Comparison of ENCODE assay signal across 13 mouse cellular contexts in the genomic region with DNA sequence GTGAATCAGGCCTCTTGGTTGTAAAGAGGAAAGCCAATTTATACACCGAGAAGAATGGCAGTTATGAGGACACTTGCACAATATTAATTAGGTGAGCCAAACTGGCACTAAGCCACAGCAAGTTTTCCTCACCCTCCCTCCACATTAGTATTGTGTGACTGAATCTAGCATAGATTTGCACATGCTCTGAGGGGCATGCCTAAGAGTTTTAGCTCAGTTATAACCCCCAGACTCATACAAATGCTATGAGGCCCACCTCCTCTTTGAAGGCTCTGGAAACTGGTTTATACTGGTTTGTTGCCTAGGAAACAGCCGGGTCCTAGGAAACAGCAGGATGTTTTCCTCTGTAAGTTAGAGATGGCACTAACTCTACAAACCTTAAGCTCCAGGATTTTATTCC.
DNase-seq lines count a peak whose midpoint lies in the region; ATAC-seq and TF ChIP-seq lines count a peak whose summit lies in the region.
"Had no signal": no experiment of that assay in that cellular context is flagged by ENCODE, and none has a peak within 500 bp of the region (broad histone marks: within the 10 kb centered on the region; RNA-seq: fewer than 3 reads in every experiment).

No protein-coding gene starts in this region.

- TF ChIP-seq POLR2A in thymus, adult 2 months (IDR thresholded peaks at IDR 0.05; ENCODE audit: control insufficient read depth, extremely low read depth, insufficient read depth, low read length, poor library complexity): no peak

- no peak overlapping the region for H3K4me3 ChIP-seq in heart, embryonic 12.5 days
- no peak overlapping the region for H3K4me3 ChIP-seq in forebrain, embryonic 12.5 days (replicated peaks)
- H3K4me3 ChIP-seq in lung, postnatal 0 days (ENCODE audit: low read depth, low read length): no peak overlapping the region
- no peak overlapping the region for H3K4me3 ChIP-seq in neural tube, embryonic 13.5 days
- H3K4me3 ChIP-seq in thymus, adult 2 months (ENCODE audit: control insufficient read depth, insufficient read depth, low read length): no peak overlapping the region
- H3K4me3 ChIP-seq: limb, embryonic 13.5 days; megakaryocyte, embryonic 14.5 days had no signal

- no peak overlapping the region for H3K4me2 ChIP-seq in heart, embryonic 12.5 days
- no peak overlapping the region for H3K4me2 ChIP-seq in forebrain, embryonic 12.5 days
- H3K4me2 ChIP-seq in lung, postnatal 0 days (replicated peaks; ENCODE audit: low read depth, low read length): no peak overlapping the region
- H3K4me2 ChIP-seq in neural tube, embryonic 13.5 days: no peak overlapping the region
- H3K4me2 ChIP-seq: limb, embryonic 13.5 days had no signal

- peaks cover 5% of the 10 kb centered on the region for H3K4me1 ChIP-seq in heart, embryonic 12.5 days (replicated peaks)
- peaks cover 38% of the 10 kb centered on the region for H3K4me1 ChIP-seq in forebrain, embryonic 12.5 days
- H3K4me1 ChIP-seq in lung, postnatal 0 days (ENCODE audit: insufficient read depth, low read depth, low read length): no peaks in the 10 kb centered on the region
- peaks cover 43% of the 10 kb centered on the region for H3K4me1 ChIP-seq in neural tube, embryonic 13.5 days (replicated peaks)
- H3K4me1 ChIP-seq in thymus, adult 2 months (replicated peaks; ENCODE audit: control insufficient read depth, insufficient read depth, low read length): no peaks in the 10 kb centered on the region
- H3K4me1 ChIP-seq: megakaryocyte, embryonic 14.5 days had no signal

- no peak overlapping the region for H3K27ac ChIP-seq in heart, embryonic 12.5 days (ENCODE audit: poor library complexity, severe bottlenecking)
- 0 out of 2 replicates have a peak overlapping the region, but pooled peaks have one; percentile 15 for H3K27ac ChIP-seq in forebrain, embryonic 12.5 days
- H3K27ac ChIP-seq in lung, postnatal 0 days (ENCODE audit: low read length): no peak overlapping the region
- H3K27ac ChIP-seq in neural tube, embryonic 13.5 days (replicated peaks): peak overlapping the region; percentile 33; the same call in 1 of the 2 replicates
- no peak overlapping the region for H3K27ac ChIP-seq in thymus, adult 2 months (ENCODE audit: control insufficient read depth, insufficient read depth, low read length)
- H3K27ac ChIP-seq: layer of hippocampus, adult 2 months; limb, embryonic 13.5 days had no signal

- no peaks in the 10 kb centered on the region for H3K36me3 ChIP-seq in heart, embryonic 12.5 days
- no peaks in the 10 kb centered on the region for H3K36me3 ChIP-seq in forebrain, embryonic 12.5 days (replicated peaks)
- H3K36me3 ChIP-seq in lung, postnatal 0 days (ENCODE audit: insufficient read depth, low read length): no peaks in the 10 kb centered on the region
- no peaks in the 10 kb centered on the region for H3K36me3 ChIP-seq in neural tube, embryonic 13.5 days
- no peaks in the 10 kb centered on the region for H3K36me3 ChIP-seq in thymus, adult 2 months (ENCODE audit: control insufficient read depth, insufficient read depth, low read length)
- H3K36me3 ChIP-seq: limb, embryonic 13.5 days had no signal

- no peak for ATAC-seq in heart, embryonic 12.5 days (ENCODE audit: insufficient number of reproducible peaks, low FRiP score)
- ATAC-seq in forebrain, embryonic 12.5 days (ENCODE audit: low FRiP score): peak; percentile 86
- no peak for ATAC-seq in lung, postnatal 0 days
- ATAC-seq in neural tube, embryonic 13.5 days (ENCODE audit: low read depth): peak; percentile 44; the same call in 1 of the 2 replicates
- ATAC-seq in frontal cortex, adult (ENCODE audit: low TSS enrichment): no peak
- ATAC-seq: CD4-positive, CD25-positive, alpha-beta regulatory T cell, adult 4 months had no signal

- no peak for TF ChIP-seq EP300 in lung, postnatal 0 days (IDR thresholded peaks at IDR 0.05)

- 62% methylated on average over 2 of the region's 2 CpGs for WGBS in heart, embryonic 12.5 days
- WGBS in forebrain, embryonic 12.5 days: 19% methylated on average over 2 of the region's 2 CpGs
- 16% methylated on average over 2 of the region's 2 CpGs for WGBS in lung, postnatal 0 days
- WGBS in neural tube, embryonic 13.5 days: 23% methylated on average over 2 of the region's 2 CpGs
- 73% methylated on average over 2 of the region's 2 CpGs for WGBS in thymus, adult 2 months

- H3K9ac ChIP-seq in heart, embryonic 12.5 days: no peak overlapping the region
- no peak overlapping the region for H3K9ac ChIP-seq in forebrain, embryonic 12.5 days
- H3K9ac ChIP-seq in lung, postnatal 0 days (replicated peaks; ENCODE audit: low read depth): no peak overlapping the region
- H3K9ac ChIP-seq in neural tube, embryonic 13.5 days: no peak overlapping the region
- H3K9ac ChIP-seq: limb, embryonic 13.5 days had no signal

- no peak for TF ChIP-seq CTCF in lung, postnatal 0 days (IDR thresholded peaks at IDR 0.05)
- TF ChIP-seq CTCF in thymus, adult 2 months (IDR thresholded peaks at IDR 0.05; ENCODE audit: borderline replicate concordance, control insufficient read depth, extremely low read depth, insufficient read depth, low read length, poor library complexity): no peak

- H3K27me3 ChIP-seq in heart, embryonic 12.5 days (replicated peaks): no peaks in the 10 kb centered on the region
- H3K27me3 ChIP-seq in forebrain, embryonic 12.5 days: no peaks in the 10 kb centered on the region
- no peaks in the 10 kb centered on the region for H3K27me3 ChIP-seq in lung, postnatal 0 days (replicated peaks; ENCODE audit: insufficient read depth, low read length)
- H3K27me3 ChIP-seq in neural tube, embryonic 13.5 days: no peaks in the 10 kb centered on the region
- H3K27me3 ChIP-seq in thymus, adult 2 months (ENCODE audit: control insufficient read depth, insufficient read depth, low read length): no peaks in the 10 kb centered on the region
- H3K27me3 ChIP-seq: limb, embryonic 13.5 days; megakaryocyte, embryonic 14.5 days had no signal

- H3K9me3 ChIP-seq in heart, embryonic 12.5 days (replicated peaks): no peaks in the 10 kb centered on the region
- H3K9me3 ChIP-seq in forebrain, embryonic 12.5 days: no peaks in the 10 kb centered on the region
- no peaks in the 10 kb centered on the region for H3K9me3 ChIP-seq in lung, postnatal 0 days (ENCODE audit: low read length)
- H3K9me3 ChIP-seq in neural tube, embryonic 13.5 days: no peaks in the 10 kb centered on the region
- H3K9me3 ChIP-seq: limb, embryonic 13.5 days; megakaryocyte, embryonic 14.5 days had no signal

- peak; percentile 4 for DNase-seq in heart, adult 8-10 months (ENCODE audit: low spot score)
- peak; percentile 7 for DNase-seq in lung, postnatal 0 days (ENCODE audit: low spot score)
- no peak for DNase-seq in thymus, postnatal 0 days (ENCODE audit: low spot score)
- DNase-seq in thymus, adult 2 months: no peak
- DNase-seq: right cerebral cortex, adult 18-20 months had no signal

Comparison
In these comparisons a context has a peak if more than half of its experiments do, and no peak if none do; other contexts are left out.
1. DNase-seq: peak in heart, adult 8-10 months (single experiment) and lung, postnatal 0 days (single experiment); none in thymus, postnatal 0 days (single experiment) and thymus, adult 2 months (single experiment).
2. ATAC-seq: peak in forebrain, embryonic 12.5 days (single experiment) and neural tube, embryonic 13.5 days (single experiment); none in heart, embryonic 12.5 days (single experiment), lung, postnatal 0 days (single experiment) and frontal cortex, adult (single experiment).
3. H3K27ac ChIP-seq: peak in forebrain, embryonic 12.5 days (single experiment) and neural tube, embryonic 13.5 days (single experiment); none in heart, embryonic 12.5 days (single experiment), lung, postnatal 0 days (single experiment) and thymus, adult 2 months (single experiment).